ENCODE assay signal across 13 mouse cellular contexts in genomic region chr12:3389394-3389793, GRCm38 (mm10). TPM values are rescaled to one million over a fixed set of nuclear protein-coding genes. Genes with fewer than 3 reads are reported as not detected.
DNase-seq lines count a peak whose midpoint lies in the region; ATAC-seq lines count a peak whose summit lies in the region.
"Had no signal": no experiment of that assay in that cellular context is flagged by ENCODE, and none has a peak within 500 bp of the region (broad histone marks: within the 10 kb centered on the region; RNA-seq: fewer than 3 reads in every experiment).

No protein-coding gene starts in this region.

- H3K27me3 ChIP-seq in intestine, embryonic 15.5 days (replicated peaks): no peaks in the 10 kb centered on the region
- no peaks in the 10 kb centered on the region for H3K27me3 ChIP-seq in intestine, embryonic 16.5 days (replicated peaks; ENCODE audit: control insufficient read depth, insufficient read depth, low read length)
- no peaks in the 10 kb centered on the region for H3K27me3 ChIP-seq in liver, embryonic 11.5 days (replicated peaks; ENCODE audit: control insufficient read depth, insufficient read depth, low read length)
- no peaks in the 10 kb centered on the region for H3K27me3 ChIP-seq in midbrain, embryonic 15.5 days (replicated peaks)
- H3K27me3 ChIP-seq: lung, embryonic 15.5 days had no signal

- no peak overlapping the region for H3K4me2 ChIP-seq in intestine, embryonic 15.5 days (replicated peaks)
- H3K4me2 ChIP-seq in intestine, embryonic 16.5 days (ENCODE audit: low read depth, low read length): no peak overlapping the region
- H3K4me2 ChIP-seq in liver, embryonic 11.5 days: no peak overlapping the region
- H3K4me2 ChIP-seq in midbrain, embryonic 15.5 days: no peak overlapping the region
- H3K4me2 ChIP-seq: lung, embryonic 15.5 days had no signal

- no peaks in the 10 kb centered on the region for H3K4me1 ChIP-seq in intestine, embryonic 15.5 days (replicated peaks)
- no peaks in the 10 kb centered on the region for H3K4me1 ChIP-seq in intestine, embryonic 16.5 days (ENCODE audit: control insufficient read depth, insufficient read depth, low read length)
- no peaks in the 10 kb centered on the region for H3K4me1 ChIP-seq in liver, embryonic 11.5 days (replicated peaks; ENCODE audit: control insufficient read depth, insufficient read depth, low read length)
- H3K4me1 ChIP-seq in midbrain, embryonic 15.5 days: peaks cover 13% of the 10 kb centered on the region
- H3K4me1 ChIP-seq: lung, embryonic 15.5 days had no signal

- H3K9ac ChIP-seq in intestine, embryonic 15.5 days: no peak overlapping the region
- H3K9ac ChIP-seq in intestine, embryonic 16.5 days (ENCODE audit: low read depth, low read length): no peak overlapping the region
- no peak overlapping the region for H3K9ac ChIP-seq in liver, embryonic 11.5 days (ENCODE audit: low read depth, low read length)
- no peak overlapping the region for H3K9ac ChIP-seq in midbrain, embryonic 15.5 days
- H3K9ac ChIP-seq: lung, embryonic 15.5 days had no signal

- no peak overlapping the region for H3K4me3 ChIP-seq in intestine, embryonic 15.5 days (replicated peaks)
- H3K4me3 ChIP-seq in intestine, embryonic 16.5 days (ENCODE audit: low read length): no peak overlapping the region
- H3K4me3 ChIP-seq in liver, embryonic 11.5 days (ENCODE audit: low read depth, low read length): no peak overlapping the region
- H3K4me3 ChIP-seq in midbrain, embryonic 15.5 days: no peak overlapping the region
- H3K4me3 ChIP-seq: lung, embryonic 15.5 days had no signal

- ATAC-seq in intestine, embryonic 15.5 days: 0 out of 2 replicates have a peak, but pooled peaks have one; percentile 32
- ATAC-seq in intestine, embryonic 16.5 days: no peak
- ATAC-seq in liver, embryonic 11.5 days (replicated peaks; ENCODE audit: low FRiP score): peak; percentile 71
- no peak for ATAC-seq in inflammation-experienced regulatory T-cells, adult 6 months
- no peak for ATAC-seq in midbrain, embryonic 15.5 days (replicated peaks)
- ATAC-seq: forebrain, embryonic 16.5 days had no signal

- no peak overlapping the region for H3K27ac ChIP-seq in intestine, embryonic 15.5 days
- no peak overlapping the region for H3K27ac ChIP-seq in intestine, embryonic 16.5 days (ENCODE audit: low read length)
- no peak overlapping the region for H3K27ac ChIP-seq in liver, embryonic 11.5 days (ENCODE audit: low read depth, low read length)
- no peak overlapping the region for H3K27ac ChIP-seq in midbrain, embryonic 15.5 days
- H3K27ac ChIP-seq: lung, embryonic 15.5 days had no signal

- 94% methylated on average over 12 of the region's 12 CpGs for WGBS in intestine, embryonic 15.5 days
- 94% methylated on average over 12 of the region's 12 CpGs for WGBS in intestine, embryonic 16.5 days
- 78% methylated on average over 12 of the region's 12 CpGs for WGBS in liver, embryonic 11.5 days
- WGBS in midbrain, embryonic 15.5 days: 94% methylated on average over 12 of the region's 12 CpGs

- no peaks in the 10 kb centered on the region for H3K9me3 ChIP-seq in intestine, embryonic 15.5 days
- H3K9me3 ChIP-seq in intestine, embryonic 16.5 days (ENCODE audit: control insufficient read depth, low read length): no peaks in the 10 kb centered on the region
- no peaks in the 10 kb centered on the region for H3K9me3 ChIP-seq in liver, embryonic 11.5 days (ENCODE audit: control insufficient read depth, low read length)
- H3K9me3 ChIP-seq in midbrain, embryonic 15.5 days: no peaks in the 10 kb centered on the region
- H3K9me3 ChIP-seq: lung, embryonic 15.5 days had no signal

- DNase-seq in 416B (ENCODE audit: low read depth): peak; percentile 84
- peak; percentile 89 to 92 for DNase-seq in adrenal gland, adult (ENCODE audit: inconsistent age in 2 of 2, low spot score in 1 of 2)
- no peak for DNase-seq in liver, embryonic 11.5 days (ENCODE audit: low spot score)
- DNase-seq in layer of hippocampus, adult 11-12 months (ENCODE audit: low spot score): no peak
- DNase-seq: cerebellum, adult 2 months; heart, postnatal 36 days; kidney, adult 18-20 months had no signal

- no peaks in the 10 kb centered on the region for H3K36me3 ChIP-seq in intestine, embryonic 15.5 days
- H3K36me3 ChIP-seq in intestine, embryonic 16.5 days (ENCODE audit: control insufficient read depth, insufficient read depth, low read length): no peaks in the 10 kb centered on the region
- H3K36me3 ChIP-seq in liver, embryonic 11.5 days (ENCODE audit: control insufficient read depth, insufficient read depth, low read length): no peaks in the 10 kb centered on the region
- peaks cover 47% of the 10 kb centered on the region for H3K36me3 ChIP-seq in midbrain, embryonic 15.5 days (replicated peaks)

RNA-seq across cellular contexts. Expression of gene Kif3c, which starts 24.5 kb away (rescaled TPM):
- polyA plus RNA-seq in intestine, embryonic 15.5 days (2015; fragmentation: Nextera tagmentation; extraction: Ambion mirVana): 8.1 and 8.7 TPM in 2 replicates
- 5.8 and 6.2 TPM in 2 replicates for polyA plus RNA-seq in intestine, embryonic 16.5 days (2015; fragmentation: Nextera tagmentation; extraction: Ambion mirVana)
- polyA plus RNA-seq in liver, embryonic 11.5 days (2014; fragmentation: Nextera tagmentation; extraction: Ambion mirVana): 3.5 and 4.8 TPM in 2 replicates
- polyA plus RNA-seq in inflammation-experienced regulatory T-cells, adult 6 months (2017; shearing (Covaris generic)): 1 to 10 TPM; 2.4 to 4.9 (median 3.4) TPM
- polyA plus RNA-seq in midbrain, embryonic 15.5 days (2015; fragmentation: Nextera tagmentation; extraction: Ambion mirVana): 94.9 and 95.6 TPM in 2 replicates

RNA-seq across cellular contexts. Expression of gene Asxl2, which starts 37.3 kb away (rescaled TPM):
- 18.6 and 18.9 TPM in 2 replicates for polyA plus RNA-seq in intestine, embryonic 15.5 days (2015; fragmentation: Nextera tagmentation; extraction: Ambion mirVana)
- 14.4 and 17.8 TPM in 2 replicates for polyA plus RNA-seq in intestine, embryonic 16.5 days (2015; fragmentation: Nextera tagmentation; extraction: Ambion mirVana)
- 21.4 and 23.4 TPM in 2 replicates for polyA plus RNA-seq in liver, embryonic 11.5 days (2014; fragmentation: Nextera tagmentation; extraction: Ambion mirVana)
- polyA plus RNA-seq in inflammation-experienced regulatory T-cells, adult 6 months (2017; shearing (Covaris generic)): 10 to 100 TPM; 38.8 to 56.8 (median 53.1) TPM
- polyA plus RNA-seq in midbrain, embryonic 15.5 days (2015; fragmentation: Nextera tagmentation; extraction: Ambion mirVana): 13.9 and 16.8 TPM in 2 replicates

Comparison
In these comparisons a context has a peak if more than half of its experiments do, and no peak if none do; other contexts are left out.
1. ATAC-seq: peak in intestine, embryonic 15.5 days (single experiment) and liver, embryonic 11.5 days (single experiment); none in intestine, embryonic 16.5 days (single experiment), inflammation-experienced regulatory T-cells, adult 6 months (single experiment) and midbrain, embryonic 15.5 days (single experiment).
2. DNase-seq: peak in 416B (single experiment) and adrenal gland, adult (2 of 2); none in liver, embryonic 11.5 days (single experiment) and layer of hippocampus, adult 11-12 months (single experiment).